Mouse (Mus musculus) liver, embryonic 14.5 days (tissue): ENCODE measurements around the gene Fahd2a. TPM values are rescaled to one million over a fixed set of nuclear protein-coding genes. Genes with fewer than 3 reads are reported as not detected.

Experiments used
- ATAC-seq: fragments of 200-750 bp; cut with Nextera tagmentation; 2 replicates; pipeline ENCODE4 v1.8.0; 2017; ENCODE audit warnings: moderate number of reproducible peaks, mild to moderate bottlenecking, moderate library complexity; ENCODE audit not compliant: insufficient read depth
- DNase-seq, 3 experiments: peaks; one replicate each; pipeline ENCODE4 v3.0.0-alpha.2; 2012 to 2013; ENCODE audit warnings: low read depth in 3 of 3, low spot score in 3 of 3
- H3K27ac ChIP-seq: fragments of 300-500 bp; sonication (generic); 2 replicates; pipeline ENCODE4 v1.5.1; 2014; ENCODE audit warnings: moderate library complexity, mild to moderate bottlenecking, control low read depth, inconsistent platforms
- H3K27me3 ChIP-seq: fragments of 300-500 bp; sonication (generic); 2 replicates; pipeline ENCODE4 v1.6.1; 2014; ENCODE audit warnings: mild to moderate bottlenecking, low read length, moderate library complexity; ENCODE audit not compliant: control insufficient read depth, insufficient read depth
- H3K36me3 ChIP-seq: fragments of 300-500 bp; sonication (generic); replicated peaks from 2 replicates; pipeline ENCODE4 v1.6.1; 2014; ENCODE audit warnings: low read depth; ENCODE audit not compliant: control insufficient read depth, insufficient read depth
- H3K4me1 ChIP-seq, 2 experiments: fragments of 200-500 bp in 1 of 2; fragments of 300-500 bp in 1 of 2; sonication (generic) in 1 of 2; replicated peaks; 2 replicates each; pipeline ENCODE4 v1.6.1; 2012 to 2014; ENCODE audit warnings: antibody characterized with exemption in 1 of 2, inconsistent platforms in 1 of 2, low read length in 1 of 2; ENCODE audit not compliant: control insufficient read depth in 2 of 2, insufficient read depth in 2 of 2
- H3K4me2 ChIP-seq: fragments of 300-500 bp; sonication (generic); 2 replicates; pipeline ENCODE4 v1.6.1; 2014; ENCODE audit warnings: low read depth, mild to moderate bottlenecking, control low read depth, moderate library complexity
- H3K4me3 ChIP-seq, 2 experiments: fragments of 200-500 bp in 1 of 2; fragments of 300-500 bp in 1 of 2; sonication (generic) in 1 of 2; 2 replicates each; pipeline ENCODE4 v1.5.1; 2012 to 2014; ENCODE audit warnings: low read depth in 2 of 2, low read length in 2 of 2, mild to moderate bottlenecking in 2 of 2, control low read depth in 1 of 2, inconsistent platforms in 1 of 2, moderate library complexity in 1 of 2; ENCODE audit not compliant: insufficient read depth in 1 of 2
- H3K9ac ChIP-seq: fragments of 300-500 bp; sonication (generic); replicated peaks from 2 replicates; pipeline ENCODE4 v1.6.1; 2014; ENCODE audit warnings: mild to moderate bottlenecking, control low read depth, moderate library complexity
- H3K9me3 ChIP-seq: fragments of 300-500 bp; sonication (generic); 2 replicates; pipeline ENCODE4 v1.6.1; 2016; ENCODE audit warnings: low read length, mixed read lengths; ENCODE audit not compliant: control insufficient read depth
- CTCF ChIP-seq: IDR thresholded peaks from 2 replicates; pipeline ENCODE4 v1.5.1; 2016; ENCODE audit warnings: antibody characterized with exemption, low read depth, control low read depth
- EP300 ChIP-seq: IDR thresholded peaks from 2 replicates; pipeline ENCODE4 v1.6.1; 2016; ENCODE audit warnings: antibody characterized with exemption, low read depth
- WGBS: fragments of 180-500 bp; shearing (Covaris S2); extraction: QIAGEN DNeasy Blood & Tissue Kit; methylation state at CpG from one replicate; pipeline ENCODE4 v1.1.7; 2014; ENCODE audit not compliant: insufficient replicate concordance; 5-methylcytosine and 5-hydroxymethylcytosine counted together
- polyA plus RNA-seq, 2 experiments: library from polyadenylated mRNA; depleted of rRNA in 1 of 2; stranded (reverse) in 1 of 2; unstranded in 1 of 2; fragments of >200 nt; fragmentation: Nextera tagmentation in 1 of 2; extraction: Ambion mirVana in 1 of 2; gene quantifications; 2 replicates each; pipeline versions ENCODE4 v1.2.1 to v1.2.3; 2012 to 2014

Gene Fahd2a
- polyA plus RNA-seq, 2 experiments = 7.9 to 20.0 TPM

DNA sequence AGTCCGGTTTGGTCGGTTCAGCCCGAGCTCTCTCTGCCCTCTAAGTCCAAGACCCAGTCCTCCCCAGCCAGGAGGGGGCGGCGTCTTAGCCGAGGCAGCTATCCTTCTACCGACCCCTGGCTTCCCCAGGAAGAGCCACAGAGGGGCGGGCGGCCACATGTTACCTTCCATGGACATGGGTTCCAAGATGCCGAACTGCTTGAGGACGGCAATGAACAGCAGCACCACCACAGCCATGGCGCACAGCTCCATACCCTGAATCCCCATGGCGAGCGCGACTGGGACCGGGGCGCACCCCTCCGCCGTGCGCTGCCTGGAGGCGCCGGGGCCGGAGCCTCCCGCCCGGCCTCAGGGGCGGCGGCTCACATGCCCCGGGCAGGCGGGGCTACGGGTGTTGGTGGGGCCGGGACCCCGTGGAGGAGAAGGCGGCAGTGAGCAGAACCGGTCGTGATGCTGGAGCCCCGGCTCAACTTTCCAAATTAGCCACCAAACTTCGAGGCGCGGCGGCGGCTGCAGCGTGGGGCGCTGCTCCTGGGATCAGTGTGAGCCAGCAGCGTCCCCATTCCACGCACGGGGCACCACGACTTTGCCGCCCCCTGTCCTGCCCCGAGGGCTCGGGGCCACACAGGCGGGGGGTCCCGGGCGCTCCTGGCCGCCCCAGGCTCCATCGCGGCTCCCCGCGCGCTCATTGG is 37.6 kb upstream of the Fahd2a start:
- no peaks in the 10 kb centered on the region for H3K4me1 ChIP-seq
- no peak overlapping the region for H3K27ac ChIP-seq
- peak overlapping the region; percentile 6 to 14; a peak in 3 of 4 replicates for H3K4me3 ChIP-seq
- H3K4me2 ChIP-seq = peak overlapping the region; percentile 47
- no peak overlapping the region for H3K9ac ChIP-seq
- ATAC-seq (no peak), DNase-seq (no peak)
- no peaks in the 10 kb centered on the region for H3K36me3 ChIP-seq
- peaks cover 47% of the 10 kb centered on the region for H3K27me3 ChIP-seq
- no peaks in the 10 kb centered on the region for H3K9me3 ChIP-seq
- under 1% methylated on average over 59 of the region's 59 CpGs for WGBS
- TF ChIP-seq CTCF = 0 out of 2 replicates have a peak, but pooled peaks have one; percentile 9
- TF ChIP-seq EP300 = no peak

DNA sequence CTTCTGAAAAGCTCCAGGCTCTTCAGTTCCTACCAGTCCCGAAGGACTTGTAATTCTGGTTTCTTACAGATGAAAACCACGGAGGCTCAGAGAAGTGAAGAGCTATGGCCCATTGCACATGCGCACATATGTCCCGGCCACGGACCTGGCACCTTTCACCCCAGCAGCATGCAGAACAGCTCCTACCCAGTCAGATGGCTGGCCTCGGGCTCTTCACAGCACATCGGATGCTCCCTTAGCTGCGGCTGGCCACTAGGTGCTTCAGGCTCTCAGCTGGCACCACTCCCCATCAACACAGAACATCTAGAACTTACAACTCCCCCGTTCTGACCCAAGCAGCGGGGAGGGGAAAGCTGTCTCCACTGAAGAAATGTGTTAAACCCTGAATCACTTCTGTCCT is 35.4 kb upstream of the Fahd2a start:
- WGBS = 58% methylated on average over 10 of the region's 10 CpGs
- no peak for DNase-seq
- H3K27me3 ChIP-seq = peaks cover 44% of the 10 kb centered on the region

DNA sequence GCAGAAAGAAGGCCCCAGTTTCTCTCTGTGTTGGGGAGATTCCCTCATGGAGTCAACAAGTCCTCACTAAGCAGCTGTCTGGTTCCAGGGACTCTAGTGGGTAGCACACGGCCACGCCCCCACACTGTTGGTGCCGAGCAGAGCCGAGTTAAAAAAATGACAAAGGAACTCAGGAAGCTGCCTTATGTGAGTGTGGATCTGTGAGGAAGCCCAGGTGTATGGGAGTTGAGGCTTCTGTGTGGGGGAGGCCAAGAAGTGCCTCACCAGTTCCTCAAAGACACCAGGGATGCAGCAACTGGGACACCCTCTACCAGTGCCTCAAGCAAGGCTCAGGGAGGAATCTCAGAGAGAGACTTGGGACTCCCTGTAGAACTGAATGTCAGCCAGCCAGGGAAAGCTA is 34.8 kb upstream of the Fahd2a start:
- H3K4me2 ChIP-seq = no peak overlapping the region
- 61% methylated on average over 4 of the region's 4 CpGs for WGBS
- H3K27me3 ChIP-seq = peaks cover 39% of the 10 kb centered on the region

More for the DNA sequence above, 35.4 kb upstream of the Fahd2a start:
- TF ChIP-seq EP300 (no peak), CTCF (no peak)
- no peak overlapping the region for H3K27ac ChIP-seq
- H3K4me1 ChIP-seq = no peaks in the 10 kb centered on the region
- no peak overlapping the region for H3K4me2 ChIP-seq
- H3K36me3 ChIP-seq = no peaks in the 10 kb centered on the region
- H3K4me3 ChIP-seq = no peak overlapping the region
- no peaks in the 10 kb centered on the region for H3K9me3 ChIP-seq
- no peak overlapping the region for H3K9ac ChIP-seq
- ATAC-seq = no peak

DNA sequence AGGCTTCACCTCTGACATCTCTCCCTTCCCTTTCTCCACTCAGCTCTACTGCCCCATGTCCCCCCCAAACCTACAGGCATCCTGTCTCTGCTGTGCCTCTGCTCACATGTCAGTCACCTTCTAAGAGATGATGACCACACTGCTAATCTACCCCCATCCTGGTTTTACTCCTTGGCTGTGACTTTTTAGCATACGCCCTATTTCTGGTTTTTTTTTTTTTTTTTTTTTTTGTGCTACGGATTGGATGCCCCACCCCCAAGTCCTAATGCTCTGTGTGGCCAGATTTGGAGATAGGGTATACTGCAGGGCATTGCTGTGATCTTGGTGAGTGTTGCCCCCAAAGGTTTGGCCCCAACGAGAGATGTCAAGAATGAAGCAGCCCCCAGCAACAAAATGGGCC is 27.9 kb upstream of the Fahd2a start:
- 39% methylated on average over 3 of the region's 3 CpGs for WGBS

More for the DNA sequence above, 34.8 kb upstream of the Fahd2a start:
- Histone ChIP-seq H3K36me3 (no peaks in the 10 kb centered on the region), H3K27ac (no peak overlapping the region), H3K9me3 (no peaks in the 10 kb centered on the region), H3K9ac (no peak overlapping the region), H3K4me3 (no peak overlapping the region), H3K4me1 (no peaks in the 10 kb centered on the region)
- no peak for ATAC-seq
- DNase-seq = no peak
- TF ChIP-seq CTCF (no peak), EP300 (no peak)

DNA sequence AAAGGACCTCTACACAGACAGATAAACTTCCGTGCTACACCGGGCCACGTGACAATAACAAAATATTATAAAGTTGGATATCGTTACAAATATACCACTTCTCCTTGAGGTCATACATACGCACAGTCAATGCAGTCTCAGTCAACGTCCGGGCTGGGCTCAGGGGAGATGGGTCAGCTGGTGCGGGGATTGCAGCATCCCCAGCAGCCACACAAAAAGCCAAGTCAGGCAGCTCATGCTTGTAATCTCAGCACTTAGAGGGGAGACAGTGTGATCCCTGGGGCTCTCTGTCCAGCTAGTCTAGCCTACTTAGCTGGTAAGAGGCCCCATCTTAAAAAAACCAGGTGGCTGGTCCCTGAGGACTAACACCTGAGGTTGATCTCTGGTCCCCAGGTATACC is 26.9 kb upstream of the Fahd2a start:
- no peak for TF ChIP-seq CTCF
- TF ChIP-seq EP300 = no peak
- no peak for ATAC-seq
- Histone ChIP-seq H3K4me3 (no peak overlapping the region), H3K36me3 (no peaks in the 10 kb centered on the region), H3K9ac (no peak overlapping the region), H3K4me2 (no peak overlapping the region), H3K4me1 (no peaks in the 10 kb centered on the region), H3K9me3 (no peaks in the 10 kb centered on the region), H3K27ac (no peak overlapping the region), H3K27me3 (no peaks in the 10 kb centered on the region; the same call in 1 of the 2 replicates)
- no peak for DNase-seq
- WGBS = 72% methylated on average over 8 of the region's 8 CpGs

More for the DNA sequence above, 27.9 kb upstream of the Fahd2a start:
- H3K36me3 ChIP-seq = no peaks in the 10 kb centered on the region
- no peak overlapping the region for H3K9ac ChIP-seq
- no peak for ATAC-seq
- no peaks in the 10 kb centered on the region; the same call in 1 of the 2 replicates for H3K27me3 ChIP-seq
- no peaks in the 10 kb centered on the region for H3K4me1 ChIP-seq
- no peak for DNase-seq
- no peak overlapping the region for H3K27ac ChIP-seq
- TF ChIP-seq EP300 (no peak), CTCF (no peak)
- no peaks in the 10 kb centered on the region for H3K9me3 ChIP-seq
- H3K4me2 ChIP-seq = no peak overlapping the region
- H3K4me3 ChIP-seq = no peak overlapping the region
